In genomic region chr2:165751068-165751467, GRCm38 (mm10) we compare ENCODE assay signal across 8 mouse cellular contexts.
A peak's percentile ranks its signal among the peaks of the same experiment; 100 is the strongest.
DNase-seq lines count a peak whose midpoint lies in the region; ATAC-seq lines count a peak whose summit lies in the region.

No protein-coding gene starts in this region.

- H3K4me3 ChIP-seq in hindbrain, embryonic 12.5 days = no peak overlapping the region

- H3K9me3 ChIP-seq in hindbrain, embryonic 12.5 days (replicated peaks) = no peaks in the 10 kb centered on the region

- H3K9ac ChIP-seq in hindbrain, embryonic 12.5 days = no peak overlapping the region

- H3K27ac ChIP-seq in hindbrain, embryonic 12.5 days = peak overlapping the region; percentile 17; the same call in 1 of the 2 replicates

- H3K27me3 ChIP-seq in hindbrain, embryonic 12.5 days = no peaks in the 10 kb centered on the region
- no peaks in the 10 kb centered on the region for H3K27me3 ChIP-seq in splenic B cell, adult 2 months (ENCODE audit: control insufficient read depth, insufficient read depth, low read length, poor library complexity, severe bottlenecking)

- WGBS in hindbrain, embryonic 12.5 days = 25% methylated on average over 7 of the region's 7 CpGs

- H3K4me1 ChIP-seq in hindbrain, embryonic 12.5 days = peaks cover 11% of the 10 kb centered on the region

- DNase-seq in cerebellum, postnatal 36 days = peak; percentile 14 to 25
- DNase-seq in cerebellum, adult 8-10 months = no peak
- DNase-seq in lung, postnatal 10 days = peak; percentile 22
- no peak for DNase-seq in lung, postnatal 14 days
- DNase-seq in adipocyte (ENCODE audit: low spot score) = peak; percentile 36
- peak; percentile 12 for DNase-seq in splenic B cell, adult 2 months (ENCODE audit: low read depth, low spot score)
- DNase-seq in testis, postnatal 10 days (ENCODE audit: low spot score) = no peak

- no peak overlapping the region for H3K4me2 ChIP-seq in hindbrain, embryonic 12.5 days (replicated peaks)

- no peaks in the 10 kb centered on the region for H3K36me3 ChIP-seq in hindbrain, embryonic 12.5 days
- H3K36me3 ChIP-seq in splenic B cell, adult 2 months (ENCODE audit: control insufficient read depth, insufficient read depth, low read length, poor library complexity, severe bottlenecking) = no peaks in the 10 kb centered on the region

- 0 out of 2 replicates have a peak, but pooled peaks have one; percentile 35 for ATAC-seq in hindbrain, embryonic 12.5 days (ENCODE audit: low FRiP score)

Comparison
In these comparisons a context has a peak if more than half of its experiments do, and no peak if none do; other contexts are left out.
1. DNase-seq: peak in cerebellum, postnatal 36 days (2 of 2), lung, postnatal 10 days (single experiment), adipocyte (single experiment) and splenic B cell, adult 2 months (single experiment); none in cerebellum, adult 8-10 months (single experiment), lung, postnatal 14 days (single experiment) and testis, postnatal 10 days (single experiment).